19 mouse cellular contexts compared by ENCODE assay signal in genomic region chr19:52979020-52979711, GRCm38 (mm10).
A peak's percentile ranks its signal among the peaks of the same experiment; 100 is the strongest.
DNase-seq lines count a peak whose midpoint lies in the region; ATAC-seq lines count a peak whose summit lies in the region.
"Had no signal": no experiment of that assay in that cellular context is flagged by ENCODE, and none has a peak within 500 bp of the region (broad histone marks: within the 10 kb centered on the region; RNA-seq: fewer than 3 reads in every experiment).

No protein-coding gene starts in this region.

- WGBS in lung, embryonic 16.5 days = 31% methylated on average over 12 of the region's 12 CpGs
- 77% methylated on average over 12 of the region's 12 CpGs for WGBS in embryonic facial prominence, embryonic 10.5 days
- 81% methylated on average over 12 of the region's 12 CpGs for WGBS in forebrain, embryonic 15.5 days

- no peak overlapping the region for H3K4me3 ChIP-seq in lung, embryonic 16.5 days (ENCODE audit: low read length)
- H3K4me3 ChIP-seq in embryonic facial prominence, embryonic 10.5 days = no peak overlapping the region
- H3K4me3 ChIP-seq in forebrain, embryonic 15.5 days = no peak overlapping the region
- H3K4me3 ChIP-seq: forebrain, embryonic 13.5 days; midbrain, embryonic 12.5 days; myocyte had no signal

- peaks cover 5% of the 10 kb centered on the region; the same call in 1 of the 2 replicates for H3K4me1 ChIP-seq in lung, embryonic 16.5 days (replicated peaks; ENCODE audit: control insufficient read depth, insufficient read depth, low read length)
- H3K4me1 ChIP-seq in embryonic facial prominence, embryonic 10.5 days = peaks cover 3% of the 10 kb centered on the region; the same call in 1 of the 2 replicates
- no peaks in the 10 kb centered on the region for H3K4me1 ChIP-seq in forebrain, embryonic 15.5 days
- H3K4me1 ChIP-seq: midbrain, embryonic 12.5 days had no signal

- H3K27me3 ChIP-seq in lung, embryonic 16.5 days (ENCODE audit: control insufficient read depth, insufficient read depth, low read depth, low read length) = no peaks in the 10 kb centered on the region
- H3K27me3 ChIP-seq in embryonic facial prominence, embryonic 10.5 days (replicated peaks; ENCODE audit: low read depth, poor library complexity, severe bottlenecking) = no peaks in the 10 kb centered on the region
- H3K27me3 ChIP-seq in forebrain, embryonic 15.5 days = no peaks in the 10 kb centered on the region
- H3K27me3 ChIP-seq: forebrain, embryonic 13.5 days; midbrain, embryonic 12.5 days had no signal

- no peak overlapping the region for H3K9ac ChIP-seq in lung, embryonic 16.5 days (ENCODE audit: low read length)
- H3K9ac ChIP-seq in forebrain, embryonic 15.5 days (replicated peaks) = no peak overlapping the region
- H3K9ac ChIP-seq: forebrain, embryonic 13.5 days; midbrain, embryonic 12.5 days had no signal

- H3K9me3 ChIP-seq in lung, embryonic 16.5 days (ENCODE audit: control insufficient read depth, low read length) = no peaks in the 10 kb centered on the region
- H3K9me3 ChIP-seq in embryonic facial prominence, embryonic 10.5 days = no peaks in the 10 kb centered on the region
- H3K9me3 ChIP-seq in forebrain, embryonic 15.5 days = no peaks in the 10 kb centered on the region
- H3K9me3 ChIP-seq: forebrain, embryonic 13.5 days; midbrain, embryonic 12.5 days had no signal

- no peak overlapping the region for H3K27ac ChIP-seq in lung, embryonic 16.5 days (ENCODE audit: low read length)
- H3K27ac ChIP-seq in embryonic facial prominence, embryonic 10.5 days (replicated peaks) = no peak overlapping the region
- H3K27ac ChIP-seq in forebrain, embryonic 15.5 days (replicated peaks) = no peak overlapping the region
- H3K27ac ChIP-seq: forebrain, embryonic 13.5 days; midbrain, embryonic 12.5 days had no signal

- no peak overlapping the region for H3K4me2 ChIP-seq in lung, embryonic 16.5 days (ENCODE audit: low read depth, low read length)
- no peak overlapping the region for H3K4me2 ChIP-seq in forebrain, embryonic 15.5 days (replicated peaks)
- H3K4me2 ChIP-seq: forebrain, embryonic 13.5 days; midbrain, embryonic 12.5 days had no signal

- no peaks in the 10 kb centered on the region for H3K36me3 ChIP-seq in lung, embryonic 16.5 days (ENCODE audit: control insufficient read depth, insufficient read depth, low read length)
- no peaks in the 10 kb centered on the region for H3K36me3 ChIP-seq in embryonic facial prominence, embryonic 10.5 days (replicated peaks)
- H3K36me3 ChIP-seq in forebrain, embryonic 15.5 days = no peaks in the 10 kb centered on the region
- H3K36me3 ChIP-seq: midbrain, embryonic 12.5 days had no signal

- ATAC-seq in frontal cortex, adult (ENCODE audit: low TSS enrichment) = peak; percentile 86
- ATAC-seq in lung, embryonic 16.5 days (ENCODE audit: low read depth) = peak; percentile 41; the same call in 1 of the 2 replicates
- ATAC-seq in common myeloid progenitor, adult 5-6 weeks (replicated peaks; ENCODE audit: low read depth, poor library complexity, severe bottlenecking) = peak; percentile 62
- ATAC-seq in forebrain, embryonic 15.5 days (replicated peaks) = no peak
- ATAC-seq: forebrain, embryonic 13.5 days; hindbrain, embryonic 16.5 days had no signal

- no peak for DNase-seq in frontal cortex, postnatal 25 days (ENCODE audit: low spot score in 2 of 2)
- no peak for DNase-seq in lung, postnatal 4 days
- peak; percentile 38 to 60 for DNase-seq in right cerebral cortex, postnatal 10 days (ENCODE audit: low spot score in 2 of 2)
- no peak for DNase-seq in embryonic facial prominence, embryonic 10.5 days (ENCODE audit: low spot score)
- DNase-seq: cerebellum, adult 9-10 months; gastrocnemius, postnatal 10 days; heart, postnatal 14 days; kidney, adult 9 months; kidney, postnatal 4 days; lung, postnatal 14 days; thymus, postnatal 14 days had no signal

Comparison
In these comparisons a context has a peak if more than half of its experiments do, and no peak if none do; other contexts are left out.
1. DNase-seq: peak in right cerebral cortex, postnatal 10 days (2 of 2); none in frontal cortex, postnatal 25 days (0 of 2), lung, postnatal 4 days (0 of 2) and embryonic facial prominence, embryonic 10.5 days (single experiment).